Mouse (Mus musculus): ENCODE results near the gene Grm8. TPM values are rescaled to one million over a fixed set of nuclear protein-coding genes. Genes with fewer than 3 reads are reported as not detected.

The Grm8 gene
- polyA plus RNA-seq (2016; fragmentation: Nextera tagmentation; extraction: Ambion mirVana), result 2.3 and 3.4 TPM in 2 replicates

- peak within 1 kb of the TSS; percentile 52 for H3K4me3 ChIP-seq
- no peaks in the 10 kb centered on the region for H3K36me3 ChIP-seq
- peak; percentile 64 for ATAC-seq (ENCODE audit: low FRiP score, low read depth)
- H3K27me3 ChIP-seq (replicated peaks), result peaks cover 33% of the 10 kb centered on the region
- H3K9ac ChIP-seq, result peak within 1 kb of the TSS; percentile 47
- no peak within 1 kb of the TSS for H3K27ac ChIP-seq
- peaks cover 15% of the 10 kb centered on the region for H3K4me1 ChIP-seq
- H3K9me3 ChIP-seq, result no peaks in the 10 kb centered on the region
- H3K4me2 ChIP-seq (replicated peaks), result peak within 1 kb of the TSS; percentile 99
- WGBS, result under 1% methylated on average over 42 of the region's 42 CpGs
Measured at GRCm38 (mm10) chr6:28135001-28135401, at the start of gene Grm8. TSS of gene Grm8 (minus strand) at chr6:28135178.

GRCm38 (mm10) chr6:28169851-28170539, 35.0 kb upstream of the Grm8 start:
- Histone ChIP-seq H3K4me2 (replicated peaks) (no peak overlapping the region), H3K36me3 (no peaks in the 10 kb centered on the region), H3K27ac (no peak overlapping the region), H3K4me1 (no peaks in the 10 kb centered on the region), H3K9me3 (no peaks in the 10 kb centered on the region), H3K4me3 (no peak overlapping the region), H3K9ac (no peak overlapping the region), H3K27me3 (replicated peaks) (no peaks in the 10 kb centered on the region)
- no peak for ATAC-seq (ENCODE audit: low FRiP score, low read depth)
- 72% methylated on average over 19 of the region's 19 CpGs for WGBS

- 74% methylated on average over 5 of the region's 5 CpGs for WGBS
- H3K36me3 ChIP-seq, result no peaks in the 10 kb centered on the region
- H3K27me3 ChIP-seq (replicated peaks), result no peaks in the 10 kb centered on the region
- no peak for ATAC-seq (ENCODE audit: low FRiP score, low read depth)
- no peak overlapping the region for H3K4me3 ChIP-seq
- no peaks in the 10 kb centered on the region for H3K4me1 ChIP-seq
- H3K27ac ChIP-seq, result no peak overlapping the region
- H3K9me3 ChIP-seq, result no peaks in the 10 kb centered on the region
- H3K9ac ChIP-seq, result no peak overlapping the region
- no peak overlapping the region for H3K4me2 ChIP-seq (replicated peaks)
Measured at GRCm38 (mm10) chr6:28160399-28160798, 25.4 kb upstream of the Grm8 start.

GRCm38 (mm10) chr6:28146445-28146844, 11.5 kb upstream of the Grm8 start:
- Histone ChIP-seq H3K27ac (no peak overlapping the region), H3K9ac (no peak overlapping the region), H3K36me3 (no peaks in the 10 kb centered on the region), H3K4me2 (replicated peaks) (no peak overlapping the region), H3K27me3 (replicated peaks) (no peaks in the 10 kb centered on the region), H3K9me3 (no peaks in the 10 kb centered on the region), H3K4me3 (no peak overlapping the region), H3K4me1 (no peaks in the 10 kb centered on the region)
- WGBS, result 77% methylated on average over 6 of the region's 6 CpGs
- no peak for ATAC-seq (ENCODE audit: low FRiP score, low read depth)

- Histone ChIP-seq H3K9ac (no peak overlapping the region), H3K9me3 (no peaks in the 10 kb centered on the region), H3K4me2 (replicated peaks) (no peak overlapping the region), H3K4me1 (no peaks in the 10 kb centered on the region), H3K27ac (no peak overlapping the region), H3K27me3 (replicated peaks) (no peaks in the 10 kb centered on the region), H3K4me3 (no peak overlapping the region), H3K36me3 (no peaks in the 10 kb centered on the region)
- 17% methylated on average over 2 of the region's 2 CpGs for WGBS
- peak; percentile 72; the same call in 1 of the 2 replicates for ATAC-seq (ENCODE audit: low FRiP score, low read depth)
Measured at GRCm38 (mm10) chr6:28142332-28142731, 7.4 kb upstream of the Grm8 start.

GRCm38 (mm10) chr6:28135411-28136233, 644 bp upstream of the Grm8 start:
- peak overlapping the region; percentile 52 for H3K4me3 ChIP-seq
- H3K27me3 ChIP-seq (replicated peaks), result peaks cover 33% of the 10 kb centered on the region
- H3K27ac ChIP-seq, result no peak overlapping the region
- H3K9ac ChIP-seq, result peak overlapping the region; percentile 44
- H3K4me2 ChIP-seq (replicated peaks), result peak overlapping the region; percentile 99
- H3K4me1 ChIP-seq, result peaks cover 15% of the 10 kb centered on the region
- H3K36me3 ChIP-seq, result no peaks in the 10 kb centered on the region
- under 1% methylated on average over 37 of the region's 37 CpGs for WGBS
- peak; percentile 88 for ATAC-seq (ENCODE audit: low FRiP score, low read depth)
- no peaks in the 10 kb centered on the region for H3K9me3 ChIP-seq

- under 1% methylated on average over 20 of the region's 20 CpGs for WGBS
- H3K9ac ChIP-seq, result peak overlapping the region; percentile 47
- no peaks in the 10 kb centered on the region for H3K9me3 ChIP-seq
- peaks cover 33% of the 10 kb centered on the region for H3K27me3 ChIP-seq (replicated peaks)
- H3K36me3 ChIP-seq, result no peaks in the 10 kb centered on the region
- peaks cover 15% of the 10 kb centered on the region for H3K4me1 ChIP-seq
- peak overlapping the region; percentile 52 for H3K4me3 ChIP-seq
- no peak overlapping the region for H3K27ac ChIP-seq
- peak overlapping the region; percentile 99 for H3K4me2 ChIP-seq (replicated peaks)
- peak; percentile 27 for ATAC-seq (ENCODE audit: low FRiP score, low read depth)
Measured at GRCm38 (mm10) chr6:28134251-28134801, 652 bp downstream of the Grm8 start.

GRCm38 (mm10) chr6:28133206-28134063, 1.5 kb downstream of the Grm8 start:
- H3K27me3 ChIP-seq (replicated peaks), result peaks cover 33% of the 10 kb centered on the region

GRCm38 (mm10) chr6:28132056-28132455, 2.9 kb downstream of the Grm8 start:
- Histone ChIP-seq H3K4me2 (replicated peaks) (0 out of 2 replicates have a peak overlapping the region, but pooled peaks have one; percentile 2), H3K9ac (no peak overlapping the region), H3K9me3 (no peaks in the 10 kb centered on the region), H3K4me1 (peaks cover 15% of the 10 kb centered on the region), H3K36me3 (no peaks in the 10 kb centered on the region), H3K4me3 (no peak overlapping the region), H3K27ac (no peak overlapping the region), H3K27me3 (replicated peaks) (peaks cover 33% of the 10 kb centered on the region)
- WGBS, result 14% methylated on average over 4 of the region's 4 CpGs
- no peak for ATAC-seq (ENCODE audit: low FRiP score, low read depth)

More at GRCm38 (mm10) chr6:28133206-28134063, 1.5 kb downstream of the Grm8 start:
- H3K4me3 ChIP-seq, result peak overlapping the region; percentile 52
- H3K4me2 ChIP-seq (replicated peaks), result peak overlapping the region; percentile 99
- WGBS, result 1% methylated on average over 37 of the region's 38 CpGs
- no peaks in the 10 kb centered on the region for H3K9me3 ChIP-seq
- H3K27ac ChIP-seq, result no peak overlapping the region
- H3K36me3 ChIP-seq, result no peaks in the 10 kb centered on the region
- H3K4me1 ChIP-seq, result peaks cover 15% of the 10 kb centered on the region
- peak overlapping the region; percentile 47 for H3K9ac ChIP-seq
- no peak for ATAC-seq (ENCODE audit: low FRiP score, low read depth)

GRCm38 (mm10) chr6:28128871-28129270, 6.1 kb downstream of the Grm8 start:
- H3K4me1 ChIP-seq, result peaks cover 10% of the 10 kb centered on the region
- no peak overlapping the region for H3K27ac ChIP-seq
- H3K36me3 ChIP-seq, result no peaks in the 10 kb centered on the region
- H3K9me3 ChIP-seq, result no peaks in the 10 kb centered on the region
- H3K9ac ChIP-seq, result no peak overlapping the region
- 93% methylated on average over 4 of the region's 4 CpGs for WGBS
- no peak for ATAC-seq (ENCODE audit: low FRiP score, low read depth)
- peaks cover 27% of the 10 kb centered on the region for H3K27me3 ChIP-seq (replicated peaks)
- no peak overlapping the region for H3K4me2 ChIP-seq (replicated peaks)
- no peak overlapping the region for H3K4me3 ChIP-seq

GRCm38 (mm10) chr6:28115519-28115918, 19.5 kb downstream of the Grm8 start:
- no peak overlapping the region for H3K4me3 ChIP-seq
- no peak overlapping the region for H3K4me2 ChIP-seq (replicated peaks)
- H3K36me3 ChIP-seq, result no peaks in the 10 kb centered on the region
- H3K27me3 ChIP-seq (replicated peaks), result no peaks in the 10 kb centered on the region
- H3K9me3 ChIP-seq, result no peaks in the 10 kb centered on the region
- H3K27ac ChIP-seq, result no peak overlapping the region
- 92% methylated on average over 2 of the region's 2 CpGs for WGBS
- H3K9ac ChIP-seq, result no peak overlapping the region
- no peak for ATAC-seq (ENCODE audit: low FRiP score, low read depth)
- H3K4me1 ChIP-seq, result no peaks in the 10 kb centered on the region

All from neural tube, embryonic 12.5 days (tissue).